Mouse (Mus musculus) cerebellum, postnatal 4 days (tissue): ENCODE measurements at regions not wholly inside any gene's neighbourhood (a gene's known extent, or its start where the extent isn't known, plus 50 kb on each side); places are given as distances from the start of the nearest gene placed in this dataset.

Source experiments
- DNase-seq, 2 experiments: peaks; one replicate each; pipeline ENCODE4 v3.0.0; 2022; ENCODE audit warnings: low spot score in 2 of 2, mixed read lengths in 1 of 2

DNA sequence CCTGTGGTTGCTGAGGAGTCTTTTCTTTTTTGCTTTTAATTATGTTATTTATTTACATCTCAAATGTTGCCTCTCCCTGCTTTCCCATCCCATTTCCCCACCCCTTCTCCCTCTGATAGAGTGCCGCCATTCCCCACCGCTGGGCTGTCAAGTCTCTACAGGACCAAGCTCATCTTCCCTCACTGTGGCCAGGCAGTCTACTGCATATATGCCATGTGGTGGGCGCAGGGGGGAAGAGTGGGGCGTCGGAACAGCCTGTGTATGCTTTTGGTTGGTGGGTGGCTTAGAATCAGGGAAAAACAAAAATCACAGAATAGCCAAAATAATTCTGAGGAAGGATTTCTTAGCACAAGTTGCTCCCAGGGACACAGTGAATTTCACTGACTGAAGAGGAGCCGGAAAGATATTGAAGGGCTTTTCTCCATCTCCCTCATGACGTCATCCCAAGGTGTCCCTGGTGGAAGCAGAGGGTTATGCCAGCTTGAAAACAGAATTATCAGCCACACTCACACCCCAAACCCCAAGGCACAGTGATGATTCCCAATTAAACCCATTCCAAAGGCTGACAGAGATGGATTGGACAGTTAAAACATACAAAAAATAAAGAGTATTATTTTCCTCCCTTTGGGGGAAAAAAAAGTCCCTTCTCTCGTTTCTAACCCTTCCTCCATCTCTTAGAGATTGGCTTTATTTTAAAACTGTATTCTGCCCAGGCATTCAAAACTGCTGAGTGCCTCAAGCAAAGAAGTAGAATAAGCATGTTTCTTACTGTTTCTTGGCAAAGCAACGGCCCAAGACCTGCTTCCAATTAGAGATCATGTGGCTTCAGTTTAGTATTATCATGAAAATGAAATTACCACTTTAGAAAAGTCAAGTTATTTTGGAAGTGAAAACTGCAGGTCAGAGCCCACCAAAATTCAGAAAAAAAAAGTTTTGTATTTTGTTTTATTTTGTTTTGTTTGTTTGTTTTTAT lies 232.0 kb downstream of the Clic5 start:
- no peak for DNase-seq

- DNase-seq = no peak
Observed at GRCm38 (mm10) chr17:44422161-44422560, 233.8 kb downstream of the Clic5 start.

DNA sequence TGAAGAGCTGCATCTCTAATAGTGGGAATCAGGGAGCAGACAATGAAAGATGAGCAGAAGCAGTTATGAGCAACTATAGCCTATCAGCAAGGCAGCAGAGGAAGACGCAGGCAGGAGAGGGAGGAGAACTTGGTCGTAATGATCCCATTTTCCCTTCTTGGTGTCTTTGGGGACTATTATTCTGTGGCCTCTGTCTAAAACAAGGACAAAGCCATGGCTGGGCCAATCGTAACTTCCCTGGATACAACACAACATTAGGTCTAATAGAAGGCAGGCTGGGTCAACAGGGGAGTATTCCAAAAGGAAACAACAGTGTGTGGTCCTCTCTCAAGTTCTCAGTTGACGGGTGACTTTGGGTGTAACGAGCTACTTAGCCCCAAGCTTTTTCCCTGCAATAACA lies 234.5 kb downstream of the Clic5 start:
- DNase-seq = no peak

GRCm38 (mm10) chr17:44423471-44423985 lies 235.1 kb downstream of the Clic5 start:
- no peak for DNase-seq

GRCm38 (mm10) chr17:44432524-44433295 lies 244.3 kb downstream of the Clic5 start:
- DNase-seq = no peak

DNA sequence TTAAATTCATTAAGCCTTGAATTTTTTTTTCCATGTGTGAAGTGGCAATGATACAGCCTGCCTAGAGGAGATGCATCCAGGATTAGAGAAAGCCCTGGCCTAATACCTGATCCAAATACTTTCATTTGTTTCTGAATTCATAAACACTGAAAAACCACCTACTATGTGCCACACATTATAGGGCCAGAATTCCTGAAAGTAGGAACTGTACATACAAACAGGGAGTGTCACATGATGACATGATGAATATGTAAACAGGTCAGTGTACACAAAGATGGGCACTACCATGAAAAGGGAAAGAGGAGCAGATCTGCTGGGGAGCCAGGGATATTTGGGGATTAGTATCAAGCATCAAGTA lies 244.9 kb downstream of the Clic5 start:
- DNase-seq = no peak

- DNase-seq = no peak
Observed at GRCm38 (mm10) chr17:44436536-44437043, 248.2 kb downstream of the Clic5 start.

DNA sequence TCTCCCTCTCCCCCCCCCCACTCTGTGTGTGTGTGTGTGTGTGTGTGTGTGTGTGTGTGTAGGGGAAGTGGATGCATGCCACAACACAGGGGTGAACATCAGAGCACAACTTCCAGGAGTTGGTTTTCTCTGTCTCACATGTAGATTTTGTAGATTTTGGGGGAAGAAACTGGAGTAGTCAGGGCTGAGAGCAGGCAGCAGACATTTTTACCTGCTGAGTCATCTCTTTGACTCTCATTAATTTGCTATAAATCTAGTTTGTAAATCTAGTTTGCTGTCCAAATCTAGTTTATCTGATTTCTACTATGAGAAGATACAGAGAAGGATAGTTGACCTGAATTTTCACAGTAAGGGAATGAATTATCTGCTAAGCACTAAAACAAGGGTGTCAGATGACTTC lies 250.1 kb downstream of the Clic5 start:
- no peak for DNase-seq

- no peak for DNase-seq
Observed at GRCm38 (mm10) chr17:44443460-44443859, 255.1 kb downstream of the Clic5 start.

GRCm38 (mm10) chr17:44445361-44445760 lies 257.0 kb downstream of the Clic5 start:
- no peak for DNase-seq
